Mouse (Mus musculus): ENCODE measurements around the gene Gm14781. TPM values are rescaled to one million over a fixed set of nuclear protein-coding genes. Genes with fewer than 3 reads are reported as not detected.

The Gm14781 gene
- polyA plus RNA-seq (2014; fragmentation: Illumina TruSeq; extraction: RNeasy Lipid Tissue Mini Kit (QIAGEN cat#74804); ENCODE audit: low read depth, low replicate concordance): 77.7 TPM

GRCm38 (mm10) chrX:91631894-91632293 lies at the start of gene Gm14781:
Gm14781 (plus strand) TSS chrX:91632194.

Other genes starting within 250 kb of the Gm14781 start
- gene Gm5072, start 239.7 kb upstream of the Gm14781 start, polyA plus RNA-seq (2014; fragmentation: Illumina TruSeq; extraction: RNeasy Lipid Tissue Mini Kit (QIAGEN cat#74804); ENCODE audit: low read depth, low replicate concordance): 2.4 TPM
- 2.4 TPM for gene Gm8914, start 152.1 kb upstream of the Gm14781 start, polyA plus RNA-seq (2014; fragmentation: Illumina TruSeq; extraction: RNeasy Lipid Tissue Mini Kit (QIAGEN cat#74804); ENCODE audit: low read depth, low replicate concordance)
- 435 TPM for gene 1700084M14Rik, start 56.3 kb upstream of the Gm14781 start, polyA plus RNA-seq (2014; fragmentation: Illumina TruSeq; extraction: RNeasy Lipid Tissue Mini Kit (QIAGEN cat#74804); ENCODE audit: low read depth, low replicate concordance)
- 54.0 TPM for gene Mageb5, start 150.8 kb downstream of the Gm14781 start, polyA plus RNA-seq (2014; fragmentation: Illumina TruSeq; extraction: RNeasy Lipid Tissue Mini Kit (QIAGEN cat#74804); ENCODE audit: low read depth, low replicate concordance)